Mouse (Mus musculus) mature B cell (primary cell): ENCODE data around the gene Tmem87a.

Source experiments
- in situ Hi-C: fragments of 300-500 bp; cut with MboI; formaldehyde crosslinking; loops from 2 replicates; pipeline ENCODE4 v1.14.3; 2019

Gene Tmem87a

GRCm38 (mm10) chr2:120366501-120366900, 37.4 kb downstream of the Tmem87a start:
- in situ Hi-C loops = no loop called here

DNA sequence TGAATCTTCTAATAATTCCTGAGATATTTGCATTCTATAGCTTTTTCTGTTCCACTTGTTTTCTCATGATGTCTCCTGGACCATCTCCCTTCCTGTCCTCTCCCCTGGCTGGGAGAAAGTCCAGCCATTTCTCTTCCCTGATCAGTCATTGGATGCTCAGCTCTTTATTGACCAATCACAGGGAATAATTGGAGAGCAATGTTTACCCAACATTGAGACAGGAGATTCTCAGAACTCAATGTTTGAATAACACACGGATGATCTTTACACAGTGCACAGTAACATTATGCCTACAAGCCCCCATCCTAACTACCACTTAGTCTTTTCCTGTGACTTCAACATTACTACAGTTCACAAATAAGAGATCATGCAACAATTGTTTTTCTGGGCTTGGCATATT, 43.5 kb downstream of the Tmem87a start:
- in situ Hi-C loops = no loop called here

GRCm38 (mm10) chr2:120352682-120353646, 50.9 kb downstream of the Tmem87a start, which contains the start of gene Vps39:
Vps39 (minus strand) TSS chr2:120353137.
- in situ Hi-C loops = no loop called here

DNA sequence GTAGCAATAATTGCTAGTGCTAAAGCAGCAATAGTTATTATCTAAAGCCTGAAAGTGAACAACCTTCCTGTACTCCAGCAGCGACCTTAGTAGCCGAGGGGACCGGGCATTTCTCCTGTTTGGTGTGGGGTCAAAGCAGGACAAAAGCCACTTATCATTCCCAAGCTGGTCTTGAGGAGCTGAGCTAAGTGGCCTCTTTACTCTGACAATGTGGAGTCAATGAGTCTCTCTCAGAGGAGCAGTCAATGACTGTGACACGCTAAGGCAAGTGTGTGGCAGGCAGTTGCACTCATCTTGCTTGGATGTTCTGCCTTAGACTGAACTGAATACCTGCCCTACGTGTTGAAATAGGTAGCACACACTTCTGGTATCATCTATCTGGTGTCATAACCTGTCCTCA, 52.6 kb downstream of the Tmem87a start:
- in situ Hi-C loops = no loop called here

- in situ Hi-C loops = no loop called here
Measured at GRCm38 (mm10) chr2:120348120-120348519, 55.8 kb downstream of the Tmem87a start.

DNA sequence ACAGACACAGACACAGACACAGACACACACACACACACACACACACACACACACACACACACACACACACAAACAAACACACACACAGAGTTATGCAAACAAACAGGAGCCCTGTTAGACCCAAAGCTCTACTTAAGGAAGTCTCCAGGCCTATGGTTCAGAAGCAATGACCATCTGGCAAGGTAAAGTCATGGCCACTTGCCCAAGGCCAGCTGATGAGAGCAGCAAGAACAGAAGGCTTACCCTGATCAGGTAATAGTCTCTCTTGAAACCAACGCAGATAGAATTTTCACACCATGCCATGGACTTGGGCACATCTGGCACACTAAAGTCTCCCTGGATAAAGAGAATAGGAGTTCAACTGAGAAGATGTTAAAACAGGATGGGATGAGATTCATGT, 62.2 kb downstream of the Tmem87a start:
- in situ Hi-C loops = no loop called here

DNA sequence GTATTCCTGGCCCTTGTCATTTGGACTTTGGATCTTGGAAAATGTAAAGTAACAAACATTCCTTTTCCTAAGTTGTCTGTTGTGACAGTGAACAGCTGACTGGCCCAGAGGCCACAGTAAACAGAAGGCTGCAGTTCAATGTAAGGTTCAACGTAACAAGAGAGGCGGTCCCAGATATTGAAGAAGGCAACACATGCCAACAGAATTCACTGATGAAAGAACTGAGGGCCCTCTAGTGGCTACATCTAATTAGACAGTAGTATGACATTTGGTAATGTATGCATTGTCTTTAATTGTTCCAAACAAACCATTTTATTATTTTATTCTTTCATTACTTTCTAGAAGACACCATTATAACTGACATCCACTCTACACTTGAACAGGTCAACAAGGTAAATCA, 66.0 kb downstream of the Tmem87a start:
- in situ Hi-C loops = no loop called here

DNA sequence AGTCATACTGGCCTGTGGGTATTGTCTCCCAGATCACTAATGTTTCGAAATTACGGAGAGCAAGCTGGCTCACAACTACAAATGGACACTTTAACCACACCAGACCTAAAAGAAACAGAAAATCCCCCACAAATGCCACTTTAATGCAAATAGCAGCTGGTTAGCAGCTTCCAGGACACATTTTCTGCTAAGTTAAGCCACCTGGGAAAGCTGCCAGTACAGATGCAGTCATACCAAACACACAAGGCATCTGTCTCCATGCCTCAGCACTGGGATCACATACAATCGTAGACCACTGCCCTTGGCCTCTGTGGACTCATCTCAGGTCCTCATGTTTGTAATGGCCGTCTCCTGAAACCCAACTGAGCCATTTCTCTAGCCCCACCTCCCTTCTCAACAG, 72.3 kb downstream of the Tmem87a start:
- in situ Hi-C loops = no loop called here

GRCm38 (mm10) chr2:120315077-120315476, 88.8 kb downstream of the Tmem87a start:
- in situ Hi-C loops = no loop called here

GRCm38 (mm10) chr2:120314487-120314886, 89.4 kb downstream of the Tmem87a start:
- in situ Hi-C loops = no loop called here

GRCm38 (mm10) chr2:120313976-120314375, 89.9 kb downstream of the Tmem87a start, which contains the start of gene Pla2g4f:
Pla2g4f (minus strand) TSS chr2:120314165.
- in situ Hi-C loops = no loop called here

DNA sequence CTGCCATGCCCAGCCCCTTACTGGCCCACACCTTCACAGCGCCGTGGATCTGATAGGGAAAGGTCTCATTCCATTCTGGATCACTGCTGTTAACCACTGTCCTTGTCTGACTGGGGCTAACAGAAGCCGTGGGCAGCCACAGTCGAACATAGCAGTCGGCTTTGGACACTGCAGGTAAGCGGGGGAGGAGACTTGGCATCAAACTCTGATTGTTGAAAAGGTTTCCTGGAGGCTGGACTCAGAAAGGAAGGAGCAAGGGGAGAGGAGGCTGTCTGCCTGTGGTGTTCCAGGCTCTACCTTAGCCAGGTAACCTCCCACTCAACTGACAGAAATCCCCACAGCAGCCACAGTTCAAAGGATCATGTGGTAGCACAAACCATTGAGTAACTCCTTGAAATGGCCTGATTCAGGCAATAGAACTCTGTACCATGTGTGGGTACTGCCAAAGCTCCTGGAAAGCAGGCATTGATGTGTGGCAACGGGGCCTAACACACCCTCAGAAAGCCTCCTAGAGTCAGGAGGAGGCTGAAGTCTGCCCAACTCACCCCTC, 91.6 kb downstream of the Tmem87a start:
- in situ Hi-C loops = no loop called here
